Mouse (Mus musculus) neural tube, embryonic 10.5 days (tissue): ENCODE measurements around the gene Gm20662.

Experiments used
- DNase-seq: peaks from one replicate; pipeline ENCODE4 v3.0.0-alpha.2; 2017; ENCODE audit warnings: low spot score; ENCODE audit errors: extremely low spot score

Gm20662 gene

GRCm38 (mm10) chr9:107974491-107975171 is 21.5 kb upstream of the Gm20662 start:
- DNase-seq, result no peak

GRCm38 (mm10) chr9:107975399-107976386 is 20.5 kb upstream of the Gm20662 start, which contains the start of gene Uba7:
Gene Uba7 (plus strand): TSS chr9:107975505.
- no peak for DNase-seq

GRCm38 (mm10) chr9:107978815-107979214 is 17.3 kb upstream of the Gm20662 start:
- no peak for DNase-seq

GRCm38 (mm10) chr9:107981684-107982605 is 14.2 kb upstream of the Gm20662 start:
- peak; percentile 73 for DNase-seq

- peak; percentile 72 for DNase-seq
These were observed 13.3 kb upstream of the Gm20662 start, which contains the start of gene Gm20661 for GRCm38 (mm10) chr9:107982681-107983346. Gene Gm20661 (plus strand): TSS chr9:107983058.

GRCm38 (mm10) chr9:107983421-107983890 is 12.7 kb upstream of the Gm20662 start:
- DNase-seq, result peak; percentile 70

GRCm38 (mm10) chr9:107984052-107984753 is 11.9 kb upstream of the Gm20662 start:
- no peak for DNase-seq

- DNase-seq, result no peak
These were observed 11.4 kb upstream of the Gm20662 start for GRCm38 (mm10) chr9:107984754-107985055.

- DNase-seq, result peak; percentile 90
These were observed 10.7 kb upstream of the Gm20662 start, which contains the start of gene Inka1 for GRCm38 (mm10) chr9:107985131-107986119. Gene Inka1 (minus strand): TSS chr9:107985879.

- DNase-seq, result peak; percentile 85
These were observed 9.8 kb upstream of the Gm20662 start for GRCm38 (mm10) chr9:107986376-107986775.

GRCm38 (mm10) chr9:107987950-107988349 is 8.2 kb upstream of the Gm20662 start:
- DNase-seq, result no peak

GRCm38 (mm10) chr9:107992197-107992596 is 4.0 kb upstream of the Gm20662 start, which contains the start of gene Cdhr4:
Gene Cdhr4 (plus strand): TSS chr9:107992497.
- no peak for DNase-seq

- no peak for DNase-seq
These were observed 3.1 kb upstream of the Gm20662 start for GRCm38 (mm10) chr9:107993013-107993412.

GRCm38 (mm10) chr9:107994464-107994863 is 1.7 kb upstream of the Gm20662 start:
- DNase-seq, result no peak

GRCm38 (mm10) chr9:107995513-107995912 is 636 bp upstream of the Gm20662 start:
- DNase-seq, result no peak

- peak; percentile 99 for DNase-seq
These were observed 6.0 kb downstream of the Gm20662 start, which contains the start of gene Ip6k1 for GRCm38 (mm10) chr9:108001922-108002770. Gene Ip6k1 (plus strand): TSS chr9:108002501.

- DNase-seq, result no peak
These were observed 6.8 kb downstream of the Gm20662 start for GRCm38 (mm10) chr9:108002778-108003530.
